Mouse (Mus musculus) yolk sac, embryonic 10.5 days (tissue): ENCODE results near the gene Rab20.

Experiments used
- DNase-seq: peaks from one replicate; pipeline ENCODE4 v3.0.0-alpha.2; 2017; ENCODE audit warnings: low spot score

Gene Rab20

DNA sequence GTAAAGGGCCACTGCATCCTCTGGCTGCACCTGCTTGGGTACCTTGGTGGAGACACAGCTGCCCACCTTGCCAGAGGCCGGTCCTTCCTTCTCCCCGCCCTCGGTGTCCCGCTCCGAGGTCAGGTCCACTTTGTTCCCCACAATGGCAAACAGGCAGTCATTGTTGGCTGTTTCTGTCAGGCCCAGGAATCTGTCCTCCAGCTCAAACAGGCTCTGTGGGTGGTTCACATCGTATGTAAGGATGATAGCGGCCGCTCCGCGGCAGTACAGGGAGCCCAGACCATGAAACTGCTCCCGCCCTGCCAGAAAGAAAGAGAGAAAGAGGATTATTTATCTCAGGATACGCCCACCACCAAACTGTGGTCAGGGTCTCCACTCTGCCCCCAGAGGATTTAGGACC is 24.3 kb downstream of the Rab20 start:
- DNase-seq: no peak

DNA sequence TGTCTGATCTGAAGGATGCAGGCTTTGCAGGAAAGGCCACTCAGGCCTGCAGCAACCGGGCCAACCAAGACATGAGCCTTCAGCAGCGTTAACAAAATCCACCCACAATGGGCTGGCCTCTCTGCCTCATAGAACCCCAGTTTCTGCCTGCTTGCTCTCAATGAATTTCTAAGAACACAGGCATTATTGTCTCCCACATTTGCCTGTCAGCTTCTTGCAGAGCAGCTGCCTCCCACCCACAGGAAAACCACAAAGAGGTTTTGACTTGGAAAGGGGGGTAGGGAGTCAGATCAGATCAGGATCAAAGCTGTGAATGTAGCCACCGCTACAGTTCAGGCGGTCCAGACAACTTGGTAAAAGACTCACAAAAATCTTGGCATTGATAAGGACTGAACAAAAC is 25.5 kb downstream of the Rab20 start:
- DNase-seq: no peak

DNA sequence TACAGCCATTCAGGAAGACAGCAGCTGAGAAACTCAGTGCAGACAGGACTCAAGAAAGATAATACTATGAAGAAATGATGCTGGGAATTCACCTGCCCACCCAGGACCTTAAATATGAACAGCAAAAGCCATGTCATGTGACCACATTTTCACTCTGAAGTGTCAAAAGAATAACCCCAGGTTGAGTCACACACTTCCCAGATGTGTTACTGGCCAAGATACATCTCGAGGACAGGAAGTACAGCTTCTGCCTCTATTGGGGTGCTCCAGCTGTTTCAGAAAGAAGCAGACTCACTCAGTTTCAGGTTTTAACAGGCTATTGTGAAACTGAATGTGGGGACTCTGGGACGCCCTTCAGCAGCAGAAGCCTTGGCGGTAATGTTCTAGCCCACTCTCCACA is 26.0 kb downstream of the Rab20 start:
- no peak for DNase-seq

DNA sequence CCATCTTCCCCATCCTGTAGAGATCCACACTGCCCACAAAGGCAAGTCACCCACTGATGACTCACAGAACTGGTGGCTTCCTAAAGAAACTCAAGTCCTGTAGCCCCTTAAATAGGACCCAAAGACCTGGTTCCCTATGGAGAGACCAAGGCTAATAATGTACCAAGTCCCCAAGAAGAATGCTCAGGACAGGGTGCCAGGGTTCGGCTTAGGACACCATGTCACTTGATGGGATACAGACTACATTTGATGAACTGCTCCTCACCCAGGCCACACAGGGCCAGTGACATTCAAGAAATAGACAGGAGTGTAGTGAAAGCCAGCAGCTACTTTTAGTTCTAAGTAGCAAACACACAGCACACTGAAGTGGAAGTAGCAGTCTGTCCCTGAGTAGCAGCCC is 26.4 kb downstream of the Rab20 start:
- no peak for DNase-seq

DNA sequence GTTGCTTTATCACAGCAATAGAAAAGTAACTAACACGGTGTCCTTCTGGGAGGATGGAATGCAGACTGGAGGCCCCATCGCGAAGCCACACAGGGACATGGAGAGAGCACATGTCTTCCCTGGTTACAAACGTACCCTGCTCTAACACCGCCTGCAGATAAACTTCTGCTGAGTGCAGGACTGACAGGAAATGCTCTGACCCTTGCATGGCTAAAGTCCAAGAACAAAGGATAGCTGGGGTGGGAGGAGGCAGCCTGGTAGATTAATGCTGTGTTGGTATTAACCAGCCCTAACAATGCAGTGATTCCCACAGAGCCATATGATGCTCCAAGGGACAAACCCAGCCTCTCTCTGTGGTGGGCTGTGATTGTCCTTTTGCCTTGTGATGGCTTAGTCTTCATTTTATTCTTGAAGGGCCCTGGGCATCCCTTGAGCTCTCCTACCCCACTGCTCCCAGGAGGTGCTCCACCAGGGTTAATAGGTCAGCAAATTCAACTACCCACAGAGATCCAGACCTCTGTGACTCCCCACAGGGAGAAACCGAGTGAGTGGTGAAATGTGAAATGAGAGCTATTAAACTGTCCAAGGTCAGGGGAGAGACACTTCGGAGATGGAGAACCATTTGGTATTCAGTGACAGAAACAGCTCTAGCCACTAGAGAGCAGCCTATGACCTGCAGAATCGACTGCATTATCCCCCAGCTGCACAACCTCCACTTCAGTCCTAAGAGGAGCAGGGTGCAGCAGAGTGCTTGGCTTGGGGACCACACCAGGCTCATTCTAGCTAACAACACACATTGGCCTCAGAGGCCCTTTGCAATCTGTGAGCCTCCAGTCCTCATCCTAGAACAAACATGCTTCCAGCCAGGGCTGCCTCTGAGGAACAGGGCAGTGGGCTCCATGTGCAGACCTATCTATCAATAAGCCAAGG is 28.1 kb downstream of the Rab20 start:
- peak; percentile 80 for DNase-seq

DNA sequence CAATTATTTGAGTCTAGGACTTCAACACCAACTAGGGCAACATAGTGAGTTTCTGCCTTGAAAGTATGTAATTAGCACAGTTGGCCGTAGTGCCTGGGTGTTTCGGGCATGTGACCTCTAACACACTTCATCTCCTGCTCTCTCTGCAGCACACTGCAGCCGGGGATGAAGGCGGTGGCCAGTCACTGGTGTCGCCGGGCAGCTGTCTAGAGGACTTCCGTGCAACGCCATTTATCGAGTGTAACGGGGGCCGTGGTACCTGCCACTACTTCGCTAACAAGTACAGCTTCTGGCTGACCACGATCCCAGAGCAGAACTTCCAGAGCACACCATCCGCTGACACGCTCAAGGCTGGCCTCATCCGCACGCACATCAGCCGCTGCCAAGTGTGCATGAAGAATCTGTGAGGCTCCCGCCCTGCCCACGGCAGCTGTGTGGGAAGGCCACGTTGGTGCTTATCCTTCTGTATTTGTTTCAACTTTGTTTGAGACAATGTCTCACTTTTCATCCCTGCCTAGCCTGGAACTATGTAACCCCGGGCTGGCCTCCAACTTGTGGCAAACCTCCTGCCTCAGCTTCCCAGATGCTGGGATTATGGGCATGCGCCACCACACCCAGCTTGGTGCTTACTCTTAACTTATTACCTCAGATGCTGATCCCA is 30.5 kb downstream of the Rab20 start:
- no peak for DNase-seq

DNA sequence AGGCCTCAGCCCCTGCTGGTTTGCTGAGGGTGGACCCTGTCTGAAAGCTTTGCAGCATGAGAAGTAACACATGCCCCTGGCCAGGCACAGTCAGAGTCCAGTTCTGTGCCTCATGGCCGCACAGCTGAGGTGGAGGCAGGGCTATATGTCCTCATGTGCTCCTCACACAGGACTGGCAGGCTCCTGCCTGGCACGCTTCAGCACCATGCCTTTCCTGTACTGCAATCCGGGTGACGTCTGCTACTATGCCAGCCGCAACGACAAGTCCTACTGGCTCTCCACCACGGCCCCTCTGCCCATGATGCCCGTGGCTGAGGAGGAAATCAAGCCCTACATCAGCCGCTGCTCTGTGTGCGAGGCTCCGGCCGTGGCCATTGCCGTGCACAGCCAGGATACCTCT is 32.7 kb downstream of the Rab20 start:
- no peak for DNase-seq

DNA sequence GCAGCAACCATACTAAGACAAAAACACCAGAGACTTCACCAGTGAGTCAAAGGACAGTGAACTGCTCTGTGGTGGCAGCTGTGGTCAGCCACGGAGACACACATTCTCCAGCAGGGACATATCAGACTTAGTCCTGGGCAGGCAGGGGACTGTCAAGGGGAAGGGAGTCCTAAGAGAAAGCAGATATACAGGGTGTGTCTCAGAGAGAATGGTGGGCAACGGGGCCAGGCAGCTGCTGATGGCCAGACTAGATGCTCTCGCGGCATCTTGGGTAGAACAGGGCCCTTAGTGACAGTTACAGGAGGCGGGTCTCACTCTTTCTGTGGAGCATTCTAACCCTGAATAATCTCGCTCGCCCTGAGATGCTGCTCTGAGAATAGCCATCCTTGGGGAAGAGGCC is 34.3 kb downstream of the Rab20 start:
- no peak for DNase-seq

DNA sequence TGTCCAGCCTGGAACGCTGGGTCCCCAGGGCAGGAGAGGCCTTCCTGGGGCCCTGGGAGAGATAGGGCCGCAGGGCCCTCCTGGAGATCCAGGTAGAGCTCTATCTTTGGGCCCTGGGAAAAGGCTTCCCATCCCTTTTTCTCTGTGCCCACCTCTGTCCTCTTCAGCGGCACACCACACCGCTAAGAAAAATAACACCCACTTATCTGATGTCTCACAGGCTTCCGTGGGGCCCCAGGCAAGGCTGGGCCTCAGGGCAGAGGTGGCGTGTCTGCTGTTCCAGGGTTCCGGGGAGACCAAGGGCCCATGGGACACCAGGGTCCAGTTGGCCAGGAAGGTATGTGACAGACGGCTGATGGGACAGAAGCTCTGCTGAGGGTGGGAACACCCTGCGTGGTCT is 34.9 kb downstream of the Rab20 start:
- no peak for DNase-seq

DNA sequence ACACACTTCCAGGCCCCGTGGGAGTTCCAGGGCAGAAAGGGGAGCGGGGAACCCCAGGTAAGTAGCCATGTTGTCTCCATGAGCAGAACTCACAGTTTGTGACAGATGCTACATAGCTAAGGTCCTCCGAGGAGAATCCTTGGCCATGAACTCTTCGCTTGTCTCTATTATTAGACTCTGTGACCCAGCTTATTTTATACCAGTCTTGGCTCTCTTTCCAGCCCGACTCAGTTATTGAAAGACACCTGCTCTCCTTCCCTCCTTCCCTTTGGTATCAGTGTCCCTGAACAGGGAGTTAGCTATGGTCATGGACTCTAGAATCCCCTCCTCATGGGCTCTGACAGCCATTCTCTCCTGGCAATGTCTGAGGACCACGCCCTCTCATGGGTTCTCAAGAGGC is 37.2 kb downstream of the Rab20 start:
- no peak for DNase-seq

DNA sequence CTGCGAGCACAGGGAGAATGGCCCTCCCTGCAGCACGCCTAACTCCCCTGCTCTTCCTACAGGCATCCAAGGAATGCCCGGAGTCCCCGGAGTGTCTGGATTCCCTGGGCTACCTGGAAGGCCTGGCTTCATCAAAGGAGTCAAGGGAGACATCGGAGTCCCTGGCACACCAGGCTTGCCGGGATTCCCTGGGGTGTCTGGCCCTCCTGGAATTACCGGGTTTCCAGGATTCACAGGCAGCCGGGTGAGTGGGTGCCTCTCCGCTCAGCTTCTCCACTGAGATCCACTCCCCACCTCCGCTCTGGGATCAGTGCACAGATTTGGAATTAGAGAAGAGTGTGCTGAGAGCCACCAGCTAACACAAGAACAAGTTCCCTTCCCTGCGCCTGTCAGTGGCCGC is 40.6 kb downstream of the Rab20 start:
- DNase-seq: no peak

DNA sequence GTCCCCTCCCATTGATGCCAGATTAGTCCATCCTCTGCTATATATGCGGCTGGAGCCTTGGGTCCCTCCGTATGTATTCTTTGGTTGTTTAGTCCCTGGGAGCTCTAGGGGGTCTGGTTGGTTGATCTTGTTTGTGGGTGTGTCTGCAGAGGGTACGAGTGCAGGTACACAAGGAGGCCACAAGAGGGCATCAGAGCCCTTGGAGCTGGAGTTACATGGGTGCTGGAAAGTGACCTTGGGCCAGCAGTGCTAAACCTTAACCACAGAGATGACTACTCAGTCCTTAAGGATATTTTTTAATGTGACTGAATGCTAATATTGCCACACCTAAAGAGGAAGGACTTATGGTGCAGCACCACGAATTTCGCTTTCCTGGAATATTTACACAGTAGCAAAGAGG is 47.8 kb downstream of the Rab20 start:
- no peak for DNase-seq

DNA sequence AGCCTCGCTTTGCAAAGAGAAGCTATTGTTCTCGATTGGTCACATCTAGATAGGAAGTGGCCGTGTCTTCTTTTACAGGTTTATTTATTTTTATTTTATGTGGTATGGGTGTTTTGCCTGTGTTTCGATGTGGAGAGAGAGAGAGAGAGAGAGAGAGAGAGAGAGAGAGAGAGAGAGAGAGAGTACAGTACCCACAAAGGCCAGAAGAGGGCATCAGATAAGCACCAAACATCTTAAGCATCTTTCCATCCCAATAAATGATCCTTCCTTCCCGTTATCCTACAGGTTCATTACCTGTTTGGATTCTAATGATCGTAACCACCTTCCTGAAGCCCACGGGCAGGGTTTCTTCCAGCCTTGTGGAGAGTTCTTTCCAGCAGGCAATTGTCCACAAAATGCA is 55.4 kb downstream of the Rab20 start:
- DNase-seq: no peak

DNA sequence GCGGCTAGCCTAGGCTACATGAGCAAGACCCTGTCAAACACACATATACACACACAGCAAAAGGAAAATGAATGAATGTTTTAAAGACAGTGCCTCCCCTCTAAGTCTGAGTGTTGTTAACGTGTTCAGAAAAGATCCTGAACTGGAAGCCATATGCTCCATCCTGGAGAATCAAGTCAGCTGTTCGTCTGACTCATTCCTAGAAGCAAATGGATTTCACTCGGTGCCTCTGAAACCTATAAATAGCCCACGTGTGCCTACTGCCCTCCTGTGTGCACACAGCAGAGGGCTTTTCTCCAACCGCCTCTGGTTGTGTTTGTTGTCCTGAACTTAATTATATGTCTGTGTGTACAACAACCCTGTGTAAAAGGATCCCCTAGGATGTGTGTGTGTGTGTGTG is 56.5 kb downstream of the Rab20 start:
- no peak for DNase-seq

DNA sequence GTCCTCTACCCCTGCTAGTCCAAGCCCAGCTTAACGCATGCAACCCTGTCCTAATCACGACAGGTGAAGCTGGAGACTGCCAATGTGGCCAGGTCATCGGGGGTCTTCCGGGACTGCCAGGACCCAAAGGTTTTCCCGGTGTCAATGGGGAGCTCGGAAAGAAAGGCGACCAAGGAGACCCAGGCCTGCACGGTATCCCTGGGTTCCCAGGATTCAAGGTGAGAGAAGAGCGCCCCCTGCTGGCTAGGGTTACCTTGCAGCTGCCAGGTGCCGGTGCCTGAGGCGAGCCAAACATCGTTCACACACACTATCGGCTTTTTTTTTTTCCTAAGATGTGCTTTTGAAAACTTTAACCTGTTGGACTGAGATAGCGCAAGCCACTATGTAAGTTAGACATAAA is 57.4 kb downstream of the Rab20 start:
- DNase-seq: no peak

DNA sequence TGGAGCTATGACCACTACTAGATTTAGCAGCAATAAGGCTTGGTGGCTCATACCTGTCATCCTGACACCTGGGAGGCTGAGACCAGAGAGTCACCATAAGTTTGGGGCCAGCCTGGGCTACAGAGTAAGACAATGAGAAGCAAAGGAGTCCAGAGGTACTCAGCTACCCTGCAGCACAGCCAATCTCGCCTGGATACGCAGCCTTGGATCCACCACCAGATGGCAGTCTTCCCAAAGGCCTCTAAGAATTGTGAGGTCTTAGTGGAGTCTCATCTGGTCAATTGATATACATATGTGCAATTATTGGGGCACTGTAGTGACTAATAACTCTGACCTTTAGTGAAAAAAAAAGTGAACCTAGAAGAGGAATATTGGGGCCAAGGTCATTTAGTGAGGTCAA is 58.9 kb downstream of the Rab20 start:
- no peak for DNase-seq

DNA sequence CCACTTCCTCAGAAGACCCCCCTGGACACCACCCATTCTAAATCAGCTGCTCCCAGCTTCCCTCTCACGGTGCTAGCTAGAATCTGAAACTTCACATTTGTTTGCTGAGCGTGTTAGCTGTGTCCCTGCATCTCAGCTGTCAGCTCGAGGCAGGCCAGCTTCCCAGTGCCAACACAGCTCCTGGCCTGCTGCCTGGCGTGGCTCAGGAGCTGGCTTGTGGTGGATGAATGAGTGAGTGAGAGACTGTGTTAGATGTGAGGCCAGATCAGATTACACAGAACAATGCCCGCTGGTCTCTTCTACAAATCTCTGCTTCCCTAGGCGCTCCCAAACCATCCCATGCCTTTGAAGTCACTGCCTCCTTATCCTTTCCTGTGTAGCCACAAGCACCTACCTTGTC is 59.3 kb downstream of the Rab20 start:
- DNase-seq: no peak

DNA sequence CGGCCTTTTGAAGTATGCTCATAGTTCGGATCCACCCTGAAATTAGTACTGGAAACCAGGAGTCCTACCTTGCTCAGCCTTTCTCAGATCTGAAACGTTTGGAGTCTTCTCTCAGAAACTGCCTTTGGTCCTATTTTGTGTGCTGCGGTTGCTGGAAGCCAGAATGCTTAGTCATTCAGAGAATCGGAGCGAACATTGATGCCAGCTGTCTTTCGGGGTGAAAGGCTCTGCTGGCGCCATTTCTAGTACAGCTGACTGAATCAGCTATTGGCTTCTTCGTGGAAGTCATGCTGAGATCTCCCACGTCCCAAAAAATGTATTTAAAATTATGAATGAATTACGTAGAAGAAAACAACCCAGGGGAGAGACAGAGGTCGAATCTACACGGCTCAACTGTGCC is 60.7 kb downstream of the Rab20 start:
- no peak for DNase-seq

DNA sequence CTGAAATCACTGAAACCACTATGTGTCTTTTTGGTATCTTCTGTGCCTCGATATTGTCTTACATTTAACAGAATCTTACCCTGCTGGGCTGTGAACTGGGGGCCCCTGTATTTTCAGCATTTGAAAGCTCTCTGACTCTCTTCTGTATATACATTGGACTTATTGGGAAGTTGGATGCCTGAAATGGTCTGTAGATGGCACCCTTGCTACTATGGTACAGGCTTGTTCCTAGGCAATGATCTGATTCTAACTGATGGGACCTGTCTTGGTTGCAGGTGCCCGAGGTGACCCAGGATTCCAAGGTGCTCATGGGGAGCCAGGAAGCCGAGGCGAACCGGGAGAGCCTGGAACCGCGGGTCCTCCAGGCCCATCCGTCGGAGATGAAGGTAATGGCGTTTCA is 63.4 kb downstream of the Rab20 start:
- no peak for DNase-seq

DNA sequence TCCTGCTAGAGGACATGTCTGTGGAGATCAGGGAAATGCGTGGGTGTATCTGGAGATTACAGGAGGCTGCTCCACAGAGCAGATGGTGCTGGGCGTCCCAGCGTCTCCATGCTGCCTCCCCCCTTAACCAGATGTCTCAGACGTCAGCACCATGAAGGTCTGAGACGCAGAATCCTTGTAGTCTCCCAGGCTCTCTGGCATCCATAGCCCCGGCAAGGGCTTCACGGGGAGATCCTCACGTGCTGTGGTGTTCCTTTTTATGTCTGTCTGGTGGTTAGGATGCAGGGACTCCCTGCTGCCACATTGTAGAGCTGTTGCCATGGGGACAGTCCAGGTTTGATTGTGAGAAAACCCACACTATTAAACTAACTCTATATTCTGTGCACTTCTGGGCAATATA is 64.2 kb downstream of the Rab20 start:
- DNase-seq: no peak

DNA sequence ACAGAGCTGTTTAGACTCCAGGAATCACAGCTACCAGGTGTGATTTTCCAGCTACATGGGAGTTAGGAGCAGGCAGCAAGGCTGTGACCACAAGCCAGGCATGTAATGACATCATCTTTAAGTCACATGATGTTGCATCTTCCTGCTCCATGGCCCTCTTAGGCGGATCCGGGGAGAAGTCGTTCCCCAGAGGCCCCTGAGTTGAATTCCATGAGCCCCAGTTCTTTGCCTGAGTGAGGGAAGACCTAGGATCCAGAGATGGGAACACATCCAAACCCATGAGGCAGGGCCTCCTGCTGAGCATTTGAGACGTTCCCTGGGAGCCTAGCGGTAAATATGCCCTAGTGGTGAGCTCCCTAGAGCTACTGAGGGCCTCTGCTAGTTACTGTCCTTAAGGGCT is 66.1 kb downstream of the Rab20 start:
- no peak for DNase-seq

DNA sequence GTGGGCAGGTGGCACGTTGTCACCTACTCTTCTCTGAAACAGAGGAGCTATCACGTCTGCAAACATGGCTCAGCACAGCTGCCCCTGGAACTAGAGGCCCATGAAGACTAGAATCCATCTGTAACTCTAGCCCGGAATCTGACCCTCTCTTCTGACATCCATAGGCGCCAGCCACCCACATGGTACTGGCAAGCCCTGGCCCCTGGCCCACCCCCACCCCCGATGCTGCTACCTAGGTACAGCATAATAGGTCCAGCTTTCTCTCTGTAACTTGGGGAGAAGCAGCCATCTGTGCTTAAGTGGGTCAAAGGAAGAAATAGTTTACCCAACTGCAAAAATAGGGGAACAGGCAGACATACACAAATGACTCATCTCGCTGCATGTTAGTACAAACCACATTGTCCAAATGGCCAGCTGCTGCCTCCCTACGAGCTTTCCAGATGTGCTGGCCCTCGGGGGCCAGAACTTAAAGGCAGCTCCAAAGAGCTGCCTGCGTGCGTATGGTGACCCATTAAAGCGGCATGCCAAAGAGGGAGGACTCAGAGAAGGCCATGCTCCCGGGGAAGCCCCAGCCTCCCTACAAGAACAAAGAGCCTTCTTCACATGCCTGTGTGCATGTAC is 66.9 kb downstream of the Rab20 start:
- DNase-seq: no peak

DNA sequence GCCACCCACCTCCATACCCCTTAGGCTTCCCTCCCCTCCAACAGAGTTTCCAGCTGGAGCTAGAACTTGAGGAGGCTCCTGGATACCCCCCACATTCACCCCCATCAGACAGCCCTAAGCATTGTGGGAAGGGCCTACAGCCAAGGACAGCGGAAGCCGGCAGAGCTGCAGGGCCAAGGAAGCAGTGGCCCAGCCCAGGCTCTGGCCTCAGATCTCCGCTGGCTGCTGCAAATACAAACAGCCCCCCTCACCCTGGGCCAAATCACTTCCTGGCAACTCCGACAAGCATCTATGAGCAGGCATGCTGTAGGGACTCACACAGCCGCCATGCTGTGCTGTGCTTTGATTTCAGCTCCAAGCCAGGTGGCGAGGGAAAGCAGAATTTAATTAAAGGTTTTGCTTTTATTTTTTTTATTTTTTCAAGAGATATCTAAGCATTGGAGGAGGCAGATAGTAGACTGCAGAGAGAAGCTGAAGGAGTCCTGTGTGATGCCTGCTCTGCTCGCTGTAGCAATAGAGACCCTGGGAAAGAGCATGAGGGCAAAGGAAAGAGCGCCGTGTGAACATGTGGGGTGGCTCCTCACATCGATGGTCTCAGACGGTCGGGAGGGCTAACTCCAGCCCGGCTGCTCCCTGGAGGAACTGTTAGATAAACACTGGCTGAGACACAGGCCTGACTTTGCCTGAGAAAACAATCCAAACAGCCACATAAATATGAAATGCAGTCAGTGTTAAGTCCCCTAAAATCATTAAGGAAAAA is 72.6 kb downstream of the Rab20 start:
- no peak for DNase-seq
